17 mouse cellular contexts compared by ENCODE assay signal in the genomic region with DNA sequence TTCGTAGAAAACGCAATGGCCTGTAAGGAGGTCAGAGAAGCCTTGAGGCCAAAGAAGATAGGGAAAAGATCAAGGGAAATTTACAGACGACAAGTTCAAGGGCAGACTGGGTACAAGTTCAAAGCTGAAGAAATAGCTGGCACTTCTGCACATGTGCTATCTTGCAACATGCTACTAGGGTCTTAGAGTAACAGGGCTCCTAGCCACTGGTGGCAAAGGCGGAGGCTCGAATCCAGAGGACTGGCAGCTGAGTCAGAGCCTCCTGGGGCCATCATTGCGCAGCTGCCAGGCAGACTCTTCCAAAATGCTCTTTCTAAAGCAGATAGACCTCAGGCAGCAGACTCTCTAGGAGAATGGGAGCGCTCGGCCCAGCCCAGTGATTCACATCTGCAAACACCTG. TPM values are rescaled to one million over a fixed set of nuclear protein-coding genes. Genes with fewer than 3 reads are reported as not detected.
DNase-seq lines count a peak whose midpoint lies in the region; ATAC-seq lines count a peak whose summit lies in the region.
"Had no signal": no experiment of that assay in that cellular context is flagged by ENCODE, and none has a peak within 500 bp of the region (broad histone marks: within the 10 kb centered on the region; RNA-seq: fewer than 3 reads in every experiment).

No protein-coding gene starts in this region.

- H3K9me3 ChIP-seq in neural tube, embryonic 15.5 days (replicated peaks), result no peaks in the 10 kb centered on the region
- H3K9me3 ChIP-seq: embryonic facial prominence, embryonic 13.5 days; hindbrain, embryonic 15.5 days; lung, embryonic 15.5 days had no signal

- no peak overlapping the region for H3K4me3 ChIP-seq in neural tube, embryonic 15.5 days (replicated peaks)
- H3K4me3 ChIP-seq: embryonic facial prominence, embryonic 13.5 days; hindbrain, embryonic 15.5 days; lung, embryonic 15.5 days had no signal

- H3K4me1 ChIP-seq in neural tube, embryonic 15.5 days, result peaks cover 8% of the 10 kb centered on the region; the same call in 1 of the 2 replicates
- H3K4me1 ChIP-seq: hindbrain, embryonic 15.5 days had no signal

- no peaks in the 10 kb centered on the region for H3K27me3 ChIP-seq in neural tube, embryonic 15.5 days (replicated peaks)
- H3K27me3 ChIP-seq: embryonic facial prominence, embryonic 13.5 days; hindbrain, embryonic 15.5 days; lung, embryonic 15.5 days had no signal

- DNase-seq in kidney, adult 11 months, result peak; percentile 7
- DNase-seq in kidney, postnatal 36 days, result no peak
- DNase-seq in 3134 (ENCODE audit: extremely low read depth, insufficient read length, low spot score), result peak; percentile 55
- DNase-seq in adrenal gland, adult 18-20 months (ENCODE audit: low spot score in 2 of 2), result peak; percentile 48 to 55
- DNase-seq in fat pad, adult 2 months (ENCODE audit: extremely low read depth, low read depth, low spot score), result peak; percentile 97
- no peak for DNase-seq in gastrocnemius, adult 18-20 months (ENCODE audit: low spot score)
- DNase-seq in retina, embryonic 14.5 days (ENCODE audit: low spot score), result no peak
- DNase-seq: cerebellum, adult 8-10 months; heart, postnatal 10 days; kidney, adult 2 months; layer of hippocampus, adult 9-11 months; thymus, adult 2 months had no signal

- ATAC-seq in neural tube, embryonic 15.5 days (ENCODE audit: low FRiP score), result no peak
- ATAC-seq: midbrain, embryonic 16.5 days had no signal

- no peaks in the 10 kb centered on the region for H3K36me3 ChIP-seq in neural tube, embryonic 15.5 days
- H3K36me3 ChIP-seq: embryonic facial prominence, embryonic 13.5 days; hindbrain, embryonic 15.5 days; lung, embryonic 15.5 days had no signal

- 77% methylated on average over 8 of the region's 8 CpGs for WGBS in neural tube, embryonic 15.5 days

- H3K9ac ChIP-seq in neural tube, embryonic 15.5 days (replicated peaks), result no peak overlapping the region
- H3K9ac ChIP-seq: embryonic facial prominence, embryonic 13.5 days; hindbrain, embryonic 15.5 days; lung, embryonic 15.5 days had no signal

- no peak overlapping the region for H3K4me2 ChIP-seq in neural tube, embryonic 15.5 days
- H3K4me2 ChIP-seq: embryonic facial prominence, embryonic 13.5 days; hindbrain, embryonic 15.5 days; lung, embryonic 15.5 days had no signal

- no peak overlapping the region for H3K27ac ChIP-seq in neural tube, embryonic 15.5 days (replicated peaks)
- H3K27ac ChIP-seq: embryonic facial prominence, embryonic 13.5 days; hindbrain, embryonic 15.5 days; lung, embryonic 15.5 days had no signal

RNA-seq across cellular contexts. Expression of gene Prkar2b, which starts 48.1 kb away (rescaled TPM):
- 100 to 1,000 TPM; 364 to 573 TPM for total RNA-seq in adrenal gland, adult 18-20 months (2021)
- total RNA-seq in gastrocnemius, adult 18-20 months (2021), result 1 to 10 TPM; 1.8 to 4.1 TPM
- 99.0 and 123 TPM in 2 replicates for polyA plus RNA-seq in neural tube, embryonic 15.5 days (2015; fragmentation: Nextera tagmentation; extraction: Ambion mirVana)

Comparison
In these comparisons a context has a peak if more than half of its experiments do, and no peak if none do; other contexts are left out.
1. DNase-seq: peak in kidney, adult 11 months (single experiment), 3134 (single experiment), adrenal gland, adult 18-20 months (2 of 2) and fat pad, adult 2 months (single experiment); none in kidney, postnatal 36 days (0 of 2), gastrocnemius, adult 18-20 months (single experiment) and retina, embryonic 14.5 days (single experiment).
2. RNA of gene Prkar2b, which starts 48.1 kb away (total RNA-seq): 364 to 573 TPM in adrenal gland, adult 18-20 months; 1.8 to 4.1 TPM in gastrocnemius, adult 18-20 months; every median in the first group is over 10 times any median in the second.